Mouse (Mus musculus) lung, postnatal 0 days (tissue): ENCODE data around the gene Gpc4. TPM values are rescaled to one million over a fixed set of nuclear protein-coding genes. Genes with fewer than 3 reads are reported as not detected.

Experiments used
- ATAC-seq: fragments of 200-750 bp; cut with Nextera tagmentation; 2 replicates; pipeline ENCODE4 v1.8.0; 2017; ENCODE audit warnings: moderate library complexity
- DNase-seq: peaks from one replicate; pipeline ENCODE4 v3.0.0-alpha.2; 2016; ENCODE audit warnings: low spot score
- H3K27ac ChIP-seq: fragments of 300-500 bp; sonication (generic); 2 replicates; pipeline ENCODE4 v1.5.1; 2014; ENCODE audit warnings: antibody characterized with exemption, mild to moderate bottlenecking, low read length, mixed read lengths
- H3K27me3 ChIP-seq: fragments of 300-500 bp; sonication (generic); replicated peaks from 2 replicates; pipeline ENCODE4 v1.6.1; 2014; ENCODE audit warnings: low read length, mixed read lengths; ENCODE audit not compliant: insufficient read depth
- H3K36me3 ChIP-seq: fragments of 300-500 bp; sonication (generic); 2 replicates; pipeline ENCODE4 v1.6.1; 2014; ENCODE audit warnings: low read length, mixed read lengths; ENCODE audit not compliant: insufficient read depth
- H3K4me1 ChIP-seq: fragments of 300-500 bp; sonication (generic); 2 replicates; pipeline ENCODE4 v1.6.1; 2014; ENCODE audit warnings: antibody characterized with exemption, low read depth, low read length, mixed read lengths; ENCODE audit not compliant: insufficient read depth
- H3K4me2 ChIP-seq: fragments of 300-500 bp; sonication (generic); replicated peaks from 2 replicates; pipeline ENCODE4 v1.6.1; 2014; ENCODE audit warnings: low read depth, mild to moderate bottlenecking, low read length, moderate library complexity, mixed read lengths
- H3K4me3 ChIP-seq: fragments of 300-500 bp; sonication (generic); 2 replicates; pipeline ENCODE4 v1.5.1; 2014; ENCODE audit warnings: low read depth, low read length
- H3K9ac ChIP-seq: fragments of 300-500 bp; sonication (generic); replicated peaks from 2 replicates; pipeline ENCODE4 v1.6.1; 2014; ENCODE audit warnings: low read depth, mild to moderate bottlenecking
- H3K9me3 ChIP-seq: fragments of 300-500 bp; sonication (generic); 2 replicates; pipeline ENCODE4 v1.6.1; 2016; ENCODE audit warnings: low read length, mixed read lengths
- CTCF ChIP-seq: IDR thresholded peaks from 2 replicates; pipeline ENCODE4 v1.5.1; 2016; ENCODE audit warnings: antibody characterized with exemption, mild to moderate bottlenecking
- EP300 ChIP-seq: IDR thresholded peaks from 2 replicates; pipeline ENCODE4 v1.6.1; 2016; ENCODE audit warnings: antibody characterized with exemption, mild to moderate bottlenecking, control low read depth
- WGBS: fragments of 180-500 bp; shearing (Covaris S2); extraction: QIAGEN DNeasy Blood & Tissue Kit; methylation state at CpG from one replicate; pipeline ENCODE4 v1.1.7; 2014; 5-methylcytosine and 5-hydroxymethylcytosine counted together
- polyA plus RNA-seq: library from polyadenylated mRNA; unstranded; fragments of >200 nt; fragmentation: Nextera tagmentation; extraction: Ambion mirVana; gene quantifications from 2 replicates; pipeline ENCODE4 v1.2.1, GENCODE M21; 2015

Gene Gpc4
- polyA plus RNA-seq, 1 experiment from 2014 or later, result 28.3 TPM

- ATAC-seq (no peak), DNase-seq (no peak)
- no peaks in the 10 kb centered on the region for H3K36me3 ChIP-seq
- no peak overlapping the region for H3K4me2 ChIP-seq
- TF ChIP-seq CTCF (no peak), EP300 (no peak)
- H3K4me3 ChIP-seq, result no peak overlapping the region
- H3K9me3 ChIP-seq, result no peaks in the 10 kb centered on the region
- H3K4me1 ChIP-seq, result no peaks in the 10 kb centered on the region
- H3K27me3 ChIP-seq, result no peaks in the 10 kb centered on the region
- H3K27ac ChIP-seq, result no peak overlapping the region
- H3K9ac ChIP-seq, result no peak overlapping the region
- 75% methylated on average over 3 of the region's 3 CpGs for WGBS
Measured at GRCm38 (mm10) chrX:52083557-52083956, 81.5 kb downstream of the Gpc4 start.

GRCm38 (mm10) chrX:52072410-52072809 lies 92.6 kb downstream of the Gpc4 start:
- no peak for ATAC-seq
- no peaks in the 10 kb centered on the region for H3K9me3 ChIP-seq
- 58% methylated on average over 2 of the region's 2 CpGs for WGBS

GRCm38 (mm10) chrX:52053416-52053815 lies 111.6 kb downstream of the Gpc4 start:
- Histone ChIP-seq H3K4me3 (no peak overlapping the region), H3K36me3 (no peaks in the 10 kb centered on the region), H3K27me3 (no peaks in the 10 kb centered on the region), H3K9ac (no peak overlapping the region), H3K27ac (no peak overlapping the region), H3K9me3 (no peaks in the 10 kb centered on the region), H3K4me1 (no peaks in the 10 kb centered on the region), H3K4me2 (no peak overlapping the region)
- WGBS, result 41% methylated on average over 13 of the region's 13 CpGs
- ATAC-seq, result no peak
- TF ChIP-seq CTCF (no peak), EP300 (no peak)
- peak; percentile 9 for DNase-seq

More at GRCm38 (mm10) chrX:52072410-52072809, 92.6 kb downstream of the Gpc4 start:
- no peak overlapping the region for H3K4me3 ChIP-seq
- H3K4me1 ChIP-seq, result no peaks in the 10 kb centered on the region
- H3K4me2 ChIP-seq, result no peak overlapping the region
- no peak for DNase-seq
- no peak for TF ChIP-seq EP300
- TF ChIP-seq CTCF, result no peak
- no peak overlapping the region for H3K9ac ChIP-seq
- no peaks in the 10 kb centered on the region for H3K36me3 ChIP-seq
- H3K27ac ChIP-seq, result no peak overlapping the region
- no peaks in the 10 kb centered on the region for H3K27me3 ChIP-seq

- DNase-seq, result peak; percentile 23
- TF ChIP-seq EP300, result no peak
- no peak for TF ChIP-seq CTCF
- Histone ChIP-seq H3K9ac (no peak overlapping the region), H3K27ac (no peak overlapping the region), H3K36me3 (no peaks in the 10 kb centered on the region), H3K27me3 (no peaks in the 10 kb centered on the region), H3K4me1 (no peaks in the 10 kb centered on the region), H3K9me3 (no peaks in the 10 kb centered on the region), H3K4me2 (no peak overlapping the region), H3K4me3 (no peak overlapping the region)
- 27% methylated on average over 5 of the region's 5 CpGs for WGBS
- ATAC-seq, result no peak
Measured at GRCm38 (mm10) chrX:52052011-52052410, 113.0 kb downstream of the Gpc4 start.

- TF ChIP-seq CTCF, result no peak
- no peak for TF ChIP-seq EP300
- no peaks in the 10 kb centered on the region for H3K4me1 ChIP-seq
- H3K4me2 ChIP-seq, result no peak overlapping the region
- H3K27me3 ChIP-seq, result no peaks in the 10 kb centered on the region
- no peak overlapping the region for H3K4me3 ChIP-seq
- H3K9me3 ChIP-seq, result no peaks in the 10 kb centered on the region
- DNase-seq, result no peak
- H3K36me3 ChIP-seq, result no peaks in the 10 kb centered on the region
- H3K27ac ChIP-seq, result no peak overlapping the region
- 49% methylated on average over 4 of the region's 4 CpGs for WGBS
- no peak for ATAC-seq
- H3K9ac ChIP-seq, result no peak overlapping the region
Measured at GRCm38 (mm10) chrX:52050941-52051340, 114.1 kb downstream of the Gpc4 start.

- Histone ChIP-seq H3K9ac (no peak overlapping the region), H3K27me3 (no peaks in the 10 kb centered on the region), H3K4me2 (no peak overlapping the region), H3K4me1 (no peaks in the 10 kb centered on the region), H3K36me3 (no peaks in the 10 kb centered on the region), H3K27ac (no peak overlapping the region), H3K4me3 (no peak overlapping the region), H3K9me3 (no peaks in the 10 kb centered on the region)
- no peak for TF ChIP-seq CTCF
- no peak for TF ChIP-seq EP300
- no peak for ATAC-seq
- WGBS, result 39% methylated on average over 1 of the region's 1 CpGs
- no peak for DNase-seq
Measured at GRCm38 (mm10) chrX:52039875-52040274, 125.2 kb downstream of the Gpc4 start.

- 64% methylated on average over 7 of the region's 7 CpGs for WGBS
- Histone ChIP-seq H3K4me2 (no peak overlapping the region), H3K9me3 (no peaks in the 10 kb centered on the region), H3K4me3 (no peak overlapping the region), H3K36me3 (no peaks in the 10 kb centered on the region), H3K27me3 (no peaks in the 10 kb centered on the region), H3K4me1 (no peaks in the 10 kb centered on the region), H3K27ac (no peak overlapping the region), H3K9ac (no peak overlapping the region)
- ATAC-seq (no peak), DNase-seq (no peak)
- TF ChIP-seq EP300 (no peak), CTCF (no peak)
Measured at GRCm38 (mm10) chrX:52030146-52030545, 134.9 kb downstream of the Gpc4 start.
